Mouse (Mus musculus): ENCODE measurements around the gene Mb. TPM values are rescaled to one million over a fixed set of nuclear protein-coding genes. Genes with fewer than 3 reads are reported as not detected.

Gene Mb
- polyA plus RNA-seq, 1 experiment from 2014 or later: 0.35 TPM

DNA sequence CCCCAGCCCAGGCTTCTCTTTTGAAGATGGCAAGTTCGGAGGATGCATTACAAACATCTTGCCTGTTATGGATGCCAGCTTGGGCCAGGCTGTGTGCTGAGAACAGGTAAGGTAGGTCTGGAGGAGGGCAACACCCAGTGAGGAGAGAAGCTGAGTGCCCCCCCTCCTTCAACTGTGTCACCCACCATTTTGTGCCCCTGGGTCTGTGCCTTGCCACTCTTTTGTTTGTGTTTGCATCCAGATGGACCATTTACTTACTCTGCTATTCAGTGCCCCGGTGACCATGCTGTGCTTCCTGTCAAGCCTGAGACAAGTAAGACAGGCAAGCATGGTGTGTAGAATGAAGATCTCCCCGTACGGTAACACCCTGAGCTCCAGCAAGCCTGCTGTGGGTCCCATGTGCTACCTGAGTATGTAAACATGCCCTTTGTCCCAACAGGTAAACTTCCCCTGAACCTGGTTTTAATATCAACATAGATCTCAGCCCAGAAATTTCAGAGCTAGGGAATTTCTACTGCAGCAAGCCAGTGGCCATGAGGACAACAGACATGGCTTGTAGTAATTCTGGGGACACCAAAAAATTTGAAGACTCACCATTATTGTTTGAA, 22.2 kb upstream of the Mb start:
- WGBS: 68% methylated on average over 4 of the region's 4 CpGs
- H3K36me3 ChIP-seq (ENCODE audit: control insufficient read depth, insufficient read depth, low read length): peaks cover 21% of the 10 kb centered on the region
- no peaks in the 10 kb centered on the region for H3K9me3 ChIP-seq (ENCODE audit: control insufficient read depth, low read length)
- no peak for DNase-seq (ENCODE audit: low spot score)
- H3K27ac ChIP-seq (ENCODE audit: low read depth): no peak overlapping the region; the same call in 1 of the 2 replicates
- H3K4me1 ChIP-seq (replicated peaks; ENCODE audit: control insufficient read depth, insufficient read depth, low read length): 0 out of 2 replicates have a peak, but pooled peaks cover 12% of the 10 kb centered on the region
- ATAC-seq (replicated peaks; ENCODE audit: low FRiP score, low TSS enrichment, low read depth): no peak
- no peak overlapping the region for H3K4me3 ChIP-seq (ENCODE audit: low read depth, low read length)
- H3K9ac ChIP-seq (ENCODE audit: low read length): no peak overlapping the region
- H3K4me2 ChIP-seq (ENCODE audit: low read length): no peak overlapping the region
- no peaks in the 10 kb centered on the region for H3K27me3 ChIP-seq (replicated peaks; ENCODE audit: control insufficient read depth, insufficient read depth, low read length)

- Histone ChIP-seq H3K27me3 (replicated peaks; ENCODE audit: control insufficient read depth, insufficient read depth, low read length) (no peaks in the 10 kb centered on the region), H3K9me3 (ENCODE audit: control insufficient read depth, low read length) (no peaks in the 10 kb centered on the region), H3K9ac (ENCODE audit: low read length) (no peak overlapping the region), H3K27ac (ENCODE audit: low read depth) (no peak overlapping the region), H3K4me2 (ENCODE audit: low read length) (no peak overlapping the region), H3K4me1 (replicated peaks; ENCODE audit: control insufficient read depth, insufficient read depth, low read length) (0 out of 2 replicates have a peak, but pooled peaks cover 18% of the 10 kb centered on the region), H3K4me3 (ENCODE audit: low read depth, low read length) (no peak overlapping the region), H3K36me3 (ENCODE audit: control insufficient read depth, insufficient read depth, low read length) (peaks cover 9% of the 10 kb centered on the region)
- ATAC-seq (replicated peaks; ENCODE audit: low FRiP score, low TSS enrichment, low read depth) (no peak; the same call in 1 of the 2 replicates), DNase-seq (ENCODE audit: low spot score) (no peak)
- 23% methylated on average over 10 of the region's 10 CpGs for WGBS
Measured at GRCm38 (mm10) chr15:77071501-77071900, 21.0 kb upstream of the Mb start.

DNA sequence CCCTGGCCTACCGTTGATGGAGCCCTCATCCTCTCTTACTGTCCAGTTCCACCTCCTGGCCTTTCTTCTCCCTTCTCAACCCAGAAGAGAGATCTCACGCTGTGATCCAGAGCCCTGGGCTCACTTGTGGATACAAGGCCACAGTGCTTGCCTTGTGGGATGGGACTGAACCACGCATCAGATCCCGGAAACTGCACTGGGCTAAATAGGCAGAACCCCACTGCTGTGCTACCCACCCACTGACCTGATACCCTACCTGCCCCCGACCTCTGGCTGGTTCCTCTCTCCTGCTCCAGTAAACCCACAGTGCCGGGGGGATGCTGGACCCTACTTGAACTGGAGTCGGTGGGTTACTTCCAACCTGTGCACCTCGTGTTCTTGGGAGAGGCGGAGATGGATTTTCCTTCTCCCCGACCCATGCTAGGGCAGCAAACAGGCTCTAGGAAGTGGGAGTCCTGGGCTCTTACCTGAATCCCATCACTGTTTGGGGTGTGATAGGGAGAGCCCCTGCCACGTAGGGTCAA, 20.3 kb upstream of the Mb start:
- H3K27me3 ChIP-seq (replicated peaks; ENCODE audit: control insufficient read depth, insufficient read depth, low read length): no peaks in the 10 kb centered on the region
- H3K27ac ChIP-seq (ENCODE audit: low read depth): no peak overlapping the region
- no peak overlapping the region for H3K4me2 ChIP-seq (ENCODE audit: low read length)
- no peak overlapping the region for H3K9ac ChIP-seq (ENCODE audit: low read length)
- no peaks in the 10 kb centered on the region for H3K9me3 ChIP-seq (ENCODE audit: control insufficient read depth, low read length)
- WGBS: 77% methylated on average over 11 of the region's 11 CpGs
- DNase-seq (ENCODE audit: low spot score): no peak
- H3K4me1 ChIP-seq (replicated peaks; ENCODE audit: control insufficient read depth, insufficient read depth, low read length): 0 out of 2 replicates have a peak, but pooled peaks cover 18% of the 10 kb centered on the region
- no peak for ATAC-seq (replicated peaks; ENCODE audit: low FRiP score, low TSS enrichment, low read depth)
- H3K36me3 ChIP-seq (ENCODE audit: control insufficient read depth, insufficient read depth, low read length): peaks cover 3% of the 10 kb centered on the region; the same call in 1 of the 2 replicates
- H3K4me3 ChIP-seq (ENCODE audit: low read depth, low read length): no peak overlapping the region

DNA sequence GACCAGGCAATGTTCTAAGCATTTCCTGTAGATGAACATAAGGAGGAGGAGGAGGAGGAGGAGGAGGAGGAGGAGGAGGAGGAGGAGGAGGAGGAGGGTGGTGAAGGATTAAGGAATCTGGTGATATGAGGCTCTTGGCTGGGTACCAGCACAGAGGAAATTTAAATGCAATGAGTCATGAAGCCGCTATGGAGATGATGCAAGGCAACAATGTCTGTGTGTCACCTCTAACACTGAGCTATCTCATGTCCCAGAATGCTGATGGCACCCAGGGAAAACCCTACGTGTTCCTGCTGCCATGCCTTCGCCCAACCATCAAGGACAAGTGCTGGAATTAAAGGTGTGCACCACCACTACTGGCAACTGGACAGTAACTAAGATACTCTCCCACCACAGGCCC, 18.5 kb upstream of the Mb start:
- Histone ChIP-seq H3K9me3 (ENCODE audit: control insufficient read depth, low read length) (no peaks in the 10 kb centered on the region), H3K36me3 (ENCODE audit: control insufficient read depth, insufficient read depth, low read length) (no peaks in the 10 kb centered on the region), H3K4me1 (replicated peaks; ENCODE audit: control insufficient read depth, insufficient read depth, low read length) (0 out of 2 replicates have a peak, but pooled peaks cover 18% of the 10 kb centered on the region), H3K4me3 (ENCODE audit: low read depth, low read length) (no peak overlapping the region), H3K27ac (ENCODE audit: low read depth) (no peak overlapping the region), H3K27me3 (replicated peaks; ENCODE audit: control insufficient read depth, insufficient read depth, low read length) (no peaks in the 10 kb centered on the region), H3K4me2 (ENCODE audit: low read length) (no peak overlapping the region), H3K9ac (ENCODE audit: low read length) (no peak overlapping the region)
- WGBS: 96% methylated on average over 3 of the region's 3 CpGs
- no peak for DNase-seq (ENCODE audit: low spot score)
- no peak for ATAC-seq (replicated peaks; ENCODE audit: low FRiP score, low TSS enrichment, low read depth)

GRCm38 (mm10) chr15:77068439-77068861, 18.0 kb upstream of the Mb start:
- Histone ChIP-seq H3K9me3 (ENCODE audit: control insufficient read depth, low read length) (no peaks in the 10 kb centered on the region), H3K27ac (ENCODE audit: low read depth) (0 out of 2 replicates have a peak overlapping the region, but pooled peaks have one; percentile 16), H3K9ac (ENCODE audit: low read length) (no peak overlapping the region), H3K27me3 (replicated peaks; ENCODE audit: control insufficient read depth, insufficient read depth, low read length) (no peaks in the 10 kb centered on the region), H3K4me2 (ENCODE audit: low read length) (no peak overlapping the region), H3K4me1 (replicated peaks; ENCODE audit: control insufficient read depth, insufficient read depth, low read length) (0 out of 2 replicates have a peak, but pooled peaks cover 18% of the 10 kb centered on the region), H3K36me3 (ENCODE audit: control insufficient read depth, insufficient read depth, low read length) (no peaks in the 10 kb centered on the region), H3K4me3 (ENCODE audit: low read depth, low read length) (no peak overlapping the region)
- DNase-seq (ENCODE audit: low spot score) (no peak), ATAC-seq (replicated peaks; ENCODE audit: low FRiP score, low TSS enrichment, low read depth) (no peak)
- 43% methylated on average over 3 of the region's 3 CpGs for WGBS

DNA sequence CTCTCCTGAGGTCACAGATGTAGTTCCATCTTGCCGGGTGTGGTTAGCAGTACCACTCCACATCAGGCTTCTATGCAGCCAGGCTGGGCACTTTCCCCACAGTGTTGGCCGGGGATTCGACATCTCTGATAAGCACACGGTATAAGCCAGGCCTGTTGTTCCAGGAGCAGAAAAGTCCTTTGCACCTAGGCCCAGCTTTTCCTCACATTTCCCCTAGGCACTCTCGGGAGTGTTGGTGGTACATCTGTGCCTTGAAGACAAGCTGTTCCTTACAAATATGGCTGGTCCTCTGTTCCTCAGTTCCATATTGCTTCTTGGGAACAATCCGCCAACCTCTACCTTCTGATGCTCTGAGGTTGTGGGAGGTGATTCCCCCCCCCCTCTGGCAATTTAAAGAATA, 15.8 kb upstream of the Mb start:
- Histone ChIP-seq H3K4me3 (ENCODE audit: low read depth, low read length) (no peak overlapping the region), H3K4me2 (ENCODE audit: low read length) (no peak overlapping the region), H3K9ac (ENCODE audit: low read length) (no peak overlapping the region), H3K27ac (ENCODE audit: low read depth) (no peak overlapping the region), H3K4me1 (replicated peaks; ENCODE audit: control insufficient read depth, insufficient read depth, low read length) (0 out of 2 replicates have a peak, but pooled peaks cover 10% of the 10 kb centered on the region), H3K27me3 (replicated peaks; ENCODE audit: control insufficient read depth, insufficient read depth, low read length) (no peaks in the 10 kb centered on the region), H3K9me3 (ENCODE audit: control insufficient read depth, low read length) (no peaks in the 10 kb centered on the region), H3K36me3 (ENCODE audit: control insufficient read depth, insufficient read depth, low read length) (no peaks in the 10 kb centered on the region)
- ATAC-seq (replicated peaks; ENCODE audit: low FRiP score, low TSS enrichment, low read depth) (no peak), DNase-seq (ENCODE audit: low spot score) (no peak)
- WGBS: 59% methylated on average over 6 of the region's 6 CpGs

- WGBS: 84% methylated on average over 6 of the region's 6 CpGs
- ATAC-seq (replicated peaks; ENCODE audit: low FRiP score, low TSS enrichment, low read depth) (no peak), DNase-seq (ENCODE audit: low spot score) (no peak)
- H3K4me1 ChIP-seq (replicated peaks; ENCODE audit: control insufficient read depth, insufficient read depth, low read length): 0 out of 2 replicates have a peak, but pooled peaks cover 10% of the 10 kb centered on the region
- no peak overlapping the region for H3K4me2 ChIP-seq (ENCODE audit: low read length)
- no peaks in the 10 kb centered on the region for H3K27me3 ChIP-seq (replicated peaks; ENCODE audit: control insufficient read depth, insufficient read depth, low read length)
- H3K9me3 ChIP-seq (ENCODE audit: control insufficient read depth, low read length): no peaks in the 10 kb centered on the region
- H3K27ac ChIP-seq (ENCODE audit: low read depth): no peak overlapping the region
- H3K9ac ChIP-seq (ENCODE audit: low read length): no peak overlapping the region
- H3K4me3 ChIP-seq (ENCODE audit: low read depth, low read length): no peak overlapping the region
- H3K36me3 ChIP-seq (ENCODE audit: control insufficient read depth, insufficient read depth, low read length): no peaks in the 10 kb centered on the region
Measured at GRCm38 (mm10) chr15:77065259-77065852, 14.9 kb upstream of the Mb start.

- H3K4me1 ChIP-seq (replicated peaks; ENCODE audit: control insufficient read depth, insufficient read depth, low read length): 0 out of 2 replicates have a peak, but pooled peaks cover 6% of the 10 kb centered on the region
Measured at GRCm38 (mm10) chr15:77062746-77063145, 12.3 kb upstream of the Mb start.

More at GRCm38 (mm10) chr15:77062746-77063145, 12.3 kb upstream of the Mb start:
- no peak for DNase-seq (ENCODE audit: low spot score)
- H3K36me3 ChIP-seq (ENCODE audit: control insufficient read depth, insufficient read depth, low read length): no peaks in the 10 kb centered on the region
- no peak overlapping the region for H3K4me2 ChIP-seq (ENCODE audit: low read length)
- H3K9ac ChIP-seq (ENCODE audit: low read length): no peak overlapping the region
- no peaks in the 10 kb centered on the region for H3K27me3 ChIP-seq (replicated peaks; ENCODE audit: control insufficient read depth, insufficient read depth, low read length)
- no peaks in the 10 kb centered on the region for H3K9me3 ChIP-seq (ENCODE audit: control insufficient read depth, low read length)
- no peak overlapping the region for H3K4me3 ChIP-seq (ENCODE audit: low read depth, low read length)
- no peak for ATAC-seq (replicated peaks; ENCODE audit: low FRiP score, low TSS enrichment, low read depth)
- no peak overlapping the region for H3K27ac ChIP-seq (ENCODE audit: low read depth)
